Mouse (Mus musculus): ENCODE results near the gene Wfs1. TPM values are rescaled to one million over a fixed set of nuclear protein-coding genes. Genes with fewer than 3 reads are reported as not detected.

Gene Wfs1
- 5.3 and 6.5 TPM in 2 replicates for polyA plus RNA-seq (2015; fragmentation: Nextera tagmentation; extraction: Ambion mirVana)

DNA sequence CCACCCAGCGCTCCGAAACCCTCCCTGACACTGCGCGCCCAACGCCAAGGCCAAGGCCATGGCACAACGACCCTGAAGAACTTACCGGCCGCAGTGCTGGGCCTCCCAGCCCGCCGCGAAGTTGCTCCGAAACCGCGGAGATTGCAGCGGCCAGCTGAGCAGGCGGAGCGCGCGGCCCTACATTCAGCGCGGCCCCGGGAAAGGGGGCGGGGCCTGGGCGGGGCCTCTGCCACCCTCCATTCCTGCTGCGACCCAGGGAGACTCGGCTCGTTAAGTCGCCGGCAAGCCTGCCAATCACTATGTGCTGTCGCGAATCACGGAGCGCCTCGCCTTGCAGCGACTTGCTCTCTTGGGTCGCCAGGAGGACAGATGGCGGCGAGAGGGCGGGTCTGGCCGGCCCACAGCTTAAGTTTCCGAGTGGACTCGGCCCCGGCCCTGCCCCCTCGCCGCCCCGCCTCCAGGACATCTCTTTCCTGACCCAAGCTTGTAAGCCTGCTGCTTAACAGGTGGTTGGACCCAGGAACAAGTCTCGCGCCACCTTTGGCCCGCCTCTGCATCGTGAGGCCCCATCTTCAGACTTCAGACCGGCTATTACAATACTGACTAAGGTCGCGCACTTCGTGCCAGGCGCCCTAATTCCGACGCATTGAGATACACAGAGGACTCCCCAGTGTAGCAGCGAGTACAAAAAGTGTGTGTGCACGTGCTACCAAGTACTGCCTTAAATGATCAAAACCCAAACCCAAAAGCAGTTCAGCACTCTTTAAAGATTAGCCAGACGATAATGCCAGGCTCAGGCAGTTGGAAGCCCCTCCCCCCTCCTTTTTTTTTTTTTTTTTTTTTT, at the start of gene Wfs1:
Gene Wfs1 (minus strand): TSS at position 425 of the 844 bp plus-strand sequence.
- peak; percentile 98 for ATAC-seq
- no peaks in the 10 kb centered on the region for H3K36me3 ChIP-seq (ENCODE audit: poor library complexity, severe bottlenecking)
- WGBS, result under 1% methylated on average over 53 of the region's 60 CpGs
- peak within 1 kb of the TSS; percentile 84 for H3K4me2 ChIP-seq
- no peaks in the 10 kb centered on the region; the same call in 1 of the 2 replicates for H3K9me3 ChIP-seq (replicated peaks)
- H3K27ac ChIP-seq, result no peak within 1 kb of the TSS
- peak within 1 kb of the TSS; percentile 51 for H3K4me3 ChIP-seq
- H3K27me3 ChIP-seq, result no peaks in the 10 kb centered on the region
- peaks cover 22% of the 10 kb centered on the region for H3K4me1 ChIP-seq
- peak within 1 kb of the TSS; percentile 66 for H3K9ac ChIP-seq

DNA sequence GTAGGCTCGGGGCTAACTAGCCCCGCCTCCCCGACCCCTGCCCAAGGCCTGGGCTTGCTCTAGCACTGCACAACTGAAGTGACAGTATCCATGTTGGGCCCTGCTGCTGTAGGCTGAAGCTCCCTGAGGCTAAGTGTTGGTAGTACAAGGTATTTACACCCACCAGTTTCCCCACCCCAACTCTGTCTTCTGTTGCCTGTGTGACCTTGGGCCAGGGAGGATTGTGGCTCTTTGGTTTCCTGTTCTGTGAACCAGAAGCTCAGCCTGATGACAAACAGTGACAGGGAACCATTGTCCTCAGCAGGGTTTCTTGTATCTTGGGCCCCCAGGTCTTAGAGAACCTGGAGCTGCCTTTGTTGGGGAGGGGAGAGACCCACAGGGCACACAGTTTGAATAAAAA, 47.9 kb upstream of the Wfs1 start:
- Histone ChIP-seq H3K36me3 (ENCODE audit: poor library complexity, severe bottlenecking) (no peaks in the 10 kb centered on the region), H3K4me3 (no peak overlapping the region), H3K4me2 (no peak overlapping the region), H3K9me3 (replicated peaks) (no peaks in the 10 kb centered on the region), H3K4me1 (0 out of 2 replicates have a peak, but pooled peaks cover 4% of the 10 kb centered on the region), H3K27ac (no peak overlapping the region), H3K9ac (no peak overlapping the region), H3K27me3 (peaks cover 12% of the 10 kb centered on the region; the same call in 1 of the 2 replicates)
- 85% methylated on average over 3 of the region's 3 CpGs for WGBS
- ATAC-seq, result no peak

DNA sequence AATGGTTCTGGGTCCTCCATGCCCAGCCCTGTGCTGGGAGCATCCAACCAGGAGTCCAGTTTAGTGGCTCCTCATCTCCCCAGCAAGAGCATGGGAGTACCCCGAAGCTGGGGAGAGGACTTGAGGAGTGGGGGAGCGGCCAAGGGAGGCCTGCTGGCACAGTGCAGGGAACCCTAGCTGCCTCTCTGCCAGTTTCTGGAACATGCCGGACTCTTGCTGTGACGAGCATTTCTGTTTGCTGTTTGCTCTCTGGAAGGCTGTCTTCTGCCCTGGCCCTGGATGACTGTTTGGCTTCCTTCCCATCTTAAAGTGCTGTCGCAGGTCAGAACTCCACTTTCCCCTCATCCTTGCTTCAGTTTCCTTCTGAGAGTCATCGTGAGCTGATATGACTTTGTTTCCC, 46.9 kb upstream of the Wfs1 start:
- no peak overlapping the region for H3K4me2 ChIP-seq
- H3K4me1 ChIP-seq, result no peaks in the 10 kb centered on the region
- no peak overlapping the region for H3K4me3 ChIP-seq
- no peak overlapping the region for H3K9ac ChIP-seq
- 83% methylated on average over 6 of the region's 6 CpGs for WGBS
- ATAC-seq, result no peak
- H3K9me3 ChIP-seq (replicated peaks), result no peaks in the 10 kb centered on the region
- no peak overlapping the region for H3K27ac ChIP-seq
- H3K27me3 ChIP-seq, result peaks cover 22% of the 10 kb centered on the region
- H3K36me3 ChIP-seq (ENCODE audit: poor library complexity, severe bottlenecking), result no peaks in the 10 kb centered on the region

DNA sequence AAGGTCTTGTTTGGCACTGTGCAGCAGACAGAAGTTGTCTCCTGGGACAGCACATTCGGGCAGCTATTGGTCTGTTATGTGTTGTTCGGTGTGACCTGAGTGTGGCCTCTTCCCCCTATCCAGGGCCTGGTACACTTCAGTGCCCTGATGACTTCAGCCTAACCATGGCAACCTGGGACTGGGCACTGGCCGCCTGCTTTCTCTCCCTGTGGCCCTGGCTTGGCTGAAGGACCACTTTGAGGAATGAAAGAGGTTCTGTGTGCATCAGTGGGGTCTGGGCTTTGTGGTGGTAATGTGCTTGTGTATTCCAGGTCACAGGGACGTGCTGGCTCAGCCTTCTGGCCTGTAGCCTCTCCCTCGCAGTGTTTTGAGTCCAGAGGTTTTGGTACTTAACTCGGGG, 46.2 kb upstream of the Wfs1 start:
- H3K4me2 ChIP-seq, result no peak overlapping the region
- H3K36me3 ChIP-seq (ENCODE audit: poor library complexity, severe bottlenecking), result no peaks in the 10 kb centered on the region
- H3K4me3 ChIP-seq, result no peak overlapping the region
- ATAC-seq, result no peak
- no peak overlapping the region for H3K27ac ChIP-seq
- no peaks in the 10 kb centered on the region for H3K4me1 ChIP-seq
- peaks cover 29% of the 10 kb centered on the region for H3K27me3 ChIP-seq
- H3K9ac ChIP-seq, result no peak overlapping the region
- 70% methylated on average over 6 of the region's 6 CpGs for WGBS
- H3K9me3 ChIP-seq (replicated peaks), result no peaks in the 10 kb centered on the region

DNA sequence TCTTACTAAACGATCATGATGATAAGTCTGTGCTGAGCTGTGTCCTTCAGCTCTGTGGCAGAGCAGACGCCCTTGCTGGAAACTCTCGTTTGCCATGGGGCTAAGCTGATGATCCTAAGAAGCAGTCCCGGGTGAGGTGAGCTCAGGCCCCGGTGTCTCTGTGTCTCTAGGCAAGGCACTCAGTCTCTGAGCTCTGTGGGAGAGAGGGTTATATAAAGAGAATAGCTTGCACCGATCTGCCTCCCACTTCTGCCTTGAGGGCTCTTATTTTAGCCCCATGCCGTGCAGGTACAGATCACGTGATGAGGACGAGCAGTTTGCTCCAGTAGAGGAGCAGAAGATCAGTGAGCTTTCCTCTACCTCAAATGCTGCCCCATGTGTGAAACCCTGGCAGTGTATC, 41.7 kb upstream of the Wfs1 start:
- Histone ChIP-seq H3K27ac (no peak overlapping the region), H3K9me3 (replicated peaks) (no peaks in the 10 kb centered on the region), H3K4me2 (no peak overlapping the region), H3K4me3 (no peak overlapping the region), H3K9ac (no peak overlapping the region), H3K27me3 (peaks cover 58% of the 10 kb centered on the region), H3K4me1 (peaks cover 10% of the 10 kb centered on the region), H3K36me3 (ENCODE audit: poor library complexity, severe bottlenecking) (no peaks in the 10 kb centered on the region)
- 55% methylated on average over 9 of the region's 9 CpGs for WGBS
- ATAC-seq, result no peak

DNA sequence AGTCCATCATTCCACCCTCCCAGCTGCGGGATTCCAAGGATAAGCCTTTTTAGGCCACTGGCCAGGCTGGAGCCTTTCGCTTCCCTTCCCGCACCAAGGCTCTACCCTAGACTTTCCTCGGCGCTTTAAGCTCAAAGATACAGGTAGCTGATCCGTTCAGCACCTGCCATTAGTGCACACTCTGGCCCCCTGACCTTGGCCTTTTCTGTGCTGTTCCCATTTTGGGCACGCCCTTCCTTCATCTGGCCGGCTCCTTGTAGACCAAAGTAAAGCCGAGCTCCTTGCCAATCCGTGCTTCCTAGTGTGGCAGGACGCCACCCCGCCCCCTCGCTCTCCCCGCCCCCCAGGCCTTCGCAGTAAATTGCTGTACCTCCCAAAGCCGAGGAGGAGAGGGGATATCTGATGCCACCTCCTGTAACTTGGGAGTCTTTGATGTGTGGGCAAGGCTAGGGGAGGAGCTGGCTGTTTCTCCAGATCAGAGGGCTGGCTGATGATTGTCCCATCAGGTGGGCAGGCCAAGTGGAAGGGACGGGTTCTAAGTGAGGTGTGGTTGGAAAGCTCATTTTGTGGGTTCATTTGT, 40.4 kb upstream of the Wfs1 start:
- H3K4me2 ChIP-seq, result peak overlapping the region; percentile 97
- peak overlapping the region; percentile 71 for H3K9ac ChIP-seq
- H3K4me1 ChIP-seq, result peaks cover 10% of the 10 kb centered on the region
- peaks cover 65% of the 10 kb centered on the region for H3K27me3 ChIP-seq
- H3K4me3 ChIP-seq, result peak overlapping the region; percentile 71
- no peaks in the 10 kb centered on the region for H3K9me3 ChIP-seq (replicated peaks)
- no peak overlapping the region for H3K27ac ChIP-seq
- no peaks in the 10 kb centered on the region for H3K36me3 ChIP-seq (ENCODE audit: poor library complexity, severe bottlenecking)
- 1% methylated on average over 17 of the region's 17 CpGs for WGBS
- ATAC-seq, result 0 out of 2 replicates have a peak, but pooled peaks have one; percentile 1

DNA sequence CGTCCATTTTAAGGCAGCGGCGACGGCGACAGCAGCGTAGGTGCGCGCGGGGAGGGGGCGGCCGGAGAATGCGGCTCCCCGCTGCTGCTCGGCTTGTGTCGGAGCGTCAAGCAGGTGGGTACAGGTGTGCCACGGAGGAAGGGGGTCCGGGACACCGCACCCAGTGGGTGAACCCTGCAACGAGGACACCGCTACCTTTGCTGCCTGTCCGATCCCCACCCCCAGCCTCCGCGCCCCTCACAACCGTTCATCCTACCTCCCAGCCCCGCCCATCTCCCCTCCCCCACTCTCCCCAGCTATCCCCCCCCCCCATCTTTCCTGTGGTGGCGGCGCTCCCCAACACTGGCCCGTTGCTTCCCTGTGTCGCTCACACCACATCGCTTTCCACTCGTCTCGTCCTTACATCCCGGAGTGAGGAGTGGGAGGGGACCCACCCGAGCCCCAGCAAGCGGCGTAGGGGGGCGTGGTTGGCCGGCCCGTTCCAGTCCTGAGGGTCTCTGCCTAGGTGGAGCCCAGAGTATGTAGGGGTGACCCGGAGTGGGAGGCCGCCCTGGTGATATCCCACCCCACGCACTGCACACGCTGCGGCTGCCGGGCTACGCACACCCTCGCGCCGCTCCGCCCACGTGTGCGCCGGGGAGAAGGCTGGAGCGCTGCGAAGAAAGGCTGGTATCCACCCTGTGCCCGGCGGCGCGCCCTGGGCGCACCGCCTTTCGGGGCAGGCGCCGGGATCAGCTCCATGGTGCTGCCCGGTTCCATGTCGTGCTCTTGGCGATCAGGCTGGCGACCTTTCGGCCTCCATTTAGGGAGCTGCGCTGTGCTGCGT, 39.7 kb upstream of the Wfs1 start:
- H3K4me1 ChIP-seq, result peaks cover 10% of the 10 kb centered on the region
- peak overlapping the region; percentile 71 for H3K4me3 ChIP-seq
- H3K27ac ChIP-seq, result no peak overlapping the region; the same call in 1 of the 2 replicates
- no peaks in the 10 kb centered on the region for H3K9me3 ChIP-seq (replicated peaks)
- H3K9ac ChIP-seq, result peak overlapping the region; percentile 71
- H3K4me2 ChIP-seq, result peak overlapping the region; percentile 97
- peaks cover 73% of the 10 kb centered on the region for H3K27me3 ChIP-seq
- H3K36me3 ChIP-seq (ENCODE audit: poor library complexity, severe bottlenecking), result no peaks in the 10 kb centered on the region
- peak; percentile 79 for ATAC-seq
- under 1% methylated on average over 68 of the region's 72 CpGs for WGBS

DNA sequence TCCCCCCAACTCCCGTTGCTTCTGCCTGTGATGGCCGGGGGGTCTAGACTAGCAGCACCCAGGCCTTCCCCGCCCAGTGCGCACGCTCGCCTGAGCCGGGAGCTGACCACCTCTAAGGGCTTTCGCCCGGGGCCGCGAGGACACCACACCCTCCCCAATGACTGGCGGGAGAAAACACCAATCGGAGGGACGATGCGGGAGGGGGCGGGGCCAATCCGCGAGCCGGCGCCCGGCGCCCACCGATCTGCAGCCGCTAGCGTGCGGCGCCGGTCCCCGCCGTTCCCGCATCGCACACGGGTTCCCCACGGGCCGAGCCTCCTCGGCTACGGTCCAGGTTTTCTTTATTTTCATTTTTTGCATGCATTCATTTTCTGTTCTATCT, 39.1 kb upstream of the Wfs1 start:
- Histone ChIP-seq H3K27ac (no peak overlapping the region), H3K4me2 (peak overlapping the region; percentile 97), H3K9ac (peak overlapping the region; percentile 71), H3K36me3 (ENCODE audit: poor library complexity, severe bottlenecking) (no peaks in the 10 kb centered on the region), H3K4me1 (peaks cover 10% of the 10 kb centered on the region), H3K9me3 (replicated peaks) (no peaks in the 10 kb centered on the region), H3K4me3 (peak overlapping the region; percentile 71), H3K27me3 (peaks cover 78% of the 10 kb centered on the region)
- WGBS, result under 1% methylated on average over 37 of the region's 37 CpGs
- ATAC-seq, result peak; percentile 92

DNA sequence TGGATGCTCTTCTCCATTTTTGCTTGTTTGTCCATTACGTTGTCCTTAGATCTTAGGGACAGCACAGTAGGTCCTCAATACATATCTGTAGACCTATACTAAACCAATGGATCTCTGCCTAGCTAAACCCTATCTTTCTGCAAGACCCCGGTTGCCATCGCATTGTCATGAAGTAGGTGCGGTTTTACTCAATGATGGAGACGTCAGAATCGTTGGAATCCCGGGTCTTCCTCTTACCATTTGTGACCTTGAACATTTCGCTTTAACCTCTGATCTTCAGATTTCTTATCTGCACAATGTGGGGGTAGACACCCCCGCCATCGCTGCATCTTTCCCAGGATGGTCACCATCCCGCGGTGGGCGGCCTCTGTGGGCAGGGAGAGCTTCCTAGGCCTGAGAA, 38.7 kb upstream of the Wfs1 start:
- WGBS, result 14% methylated on average over 13 of the region's 13 CpGs
- H3K27me3 ChIP-seq, result peaks cover 78% of the 10 kb centered on the region
- H3K4me2 ChIP-seq, result peak overlapping the region; percentile 97
- no peaks in the 10 kb centered on the region for H3K36me3 ChIP-seq (ENCODE audit: poor library complexity, severe bottlenecking)
- H3K9me3 ChIP-seq (replicated peaks), result no peaks in the 10 kb centered on the region
- peak overlapping the region; percentile 71 for H3K4me3 ChIP-seq
- peaks cover 10% of the 10 kb centered on the region for H3K4me1 ChIP-seq
- ATAC-seq, result 0 out of 2 replicates have a peak, but pooled peaks have one; percentile 17
- peak overlapping the region; percentile 71 for H3K9ac ChIP-seq
- H3K27ac ChIP-seq, result no peak overlapping the region

DNA sequence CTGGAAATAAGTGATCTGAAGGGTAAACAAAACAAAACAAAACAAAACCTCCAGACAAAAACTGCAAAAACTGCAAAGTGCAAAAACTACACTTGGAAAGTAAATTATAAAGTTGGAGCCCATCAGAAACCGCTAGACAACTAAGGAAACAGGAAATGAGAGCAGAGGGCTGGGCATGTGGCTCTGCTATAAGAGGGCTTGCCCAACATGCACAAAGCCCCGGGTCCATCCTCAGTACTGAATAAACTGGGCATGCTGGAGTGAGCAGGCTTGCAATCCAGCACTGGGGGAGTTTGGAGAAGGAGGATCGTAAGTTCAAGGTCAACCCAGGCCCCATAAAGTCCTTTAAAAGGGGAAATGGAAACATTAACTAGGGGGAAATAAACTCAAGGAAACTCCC, 28.2 kb upstream of the Wfs1 start:
- H3K9ac ChIP-seq, result no peak overlapping the region
- no peak overlapping the region for H3K27ac ChIP-seq
- no peak for ATAC-seq
- H3K4me1 ChIP-seq, result peaks cover 5% of the 10 kb centered on the region; the same call in 1 of the 2 replicates
- H3K36me3 ChIP-seq (ENCODE audit: poor library complexity, severe bottlenecking), result no peaks in the 10 kb centered on the region
- no peaks in the 10 kb centered on the region for H3K9me3 ChIP-seq (replicated peaks)
- H3K4me3 ChIP-seq, result no peak overlapping the region
- H3K4me2 ChIP-seq, result no peak overlapping the region
- H3K27me3 ChIP-seq, result peaks cover 34% of the 10 kb centered on the region
- WGBS, result 80% methylated on average over 3 of the region's 3 CpGs

DNA sequence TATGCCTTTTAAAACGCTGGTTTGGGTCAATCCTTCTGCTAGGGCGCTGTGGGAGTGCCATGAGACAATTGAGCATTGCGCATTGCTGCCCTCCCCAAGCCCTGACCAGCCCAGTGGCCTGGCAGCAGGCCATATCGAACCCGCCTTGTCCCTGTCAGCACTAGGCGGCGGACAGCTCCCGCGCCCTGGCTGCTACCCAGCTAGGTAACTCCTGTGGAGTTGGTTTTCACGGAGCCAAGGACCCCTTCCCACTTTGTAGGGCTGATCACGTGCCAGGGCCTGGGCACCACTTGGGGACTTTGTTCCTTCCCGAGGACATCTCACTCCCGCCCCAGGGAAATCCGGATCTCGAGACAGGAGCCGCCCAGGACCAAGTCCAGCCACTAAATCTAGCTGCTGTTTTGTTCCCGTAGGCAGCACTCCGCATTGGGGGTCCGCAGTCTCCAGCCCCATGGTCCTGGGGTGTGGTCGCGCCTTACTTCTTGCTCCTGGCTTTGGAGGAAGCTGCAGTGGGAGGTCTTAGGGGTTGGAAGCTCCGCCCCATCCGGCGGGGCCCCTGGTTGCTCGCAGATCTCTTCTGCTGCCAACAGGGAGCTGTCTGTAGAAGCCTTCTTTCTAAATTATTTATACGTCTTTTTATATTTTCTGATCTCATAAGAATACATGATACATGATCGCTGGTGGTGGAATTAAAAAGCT, 26.8 kb upstream of the Wfs1 start:
- H3K4me2 ChIP-seq, result peak overlapping the region; percentile 43
- H3K4me1 ChIP-seq, result peaks cover 5% of the 10 kb centered on the region; the same call in 1 of the 2 replicates
- 5% methylated on average over 27 of the region's 27 CpGs for WGBS
- no peak overlapping the region for H3K9ac ChIP-seq
- peaks cover 34% of the 10 kb centered on the region for H3K27me3 ChIP-seq
- no peaks in the 10 kb centered on the region for H3K36me3 ChIP-seq (ENCODE audit: poor library complexity, severe bottlenecking)
- no peak for ATAC-seq
- H3K9me3 ChIP-seq (replicated peaks), result no peaks in the 10 kb centered on the region
- H3K4me3 ChIP-seq, result peak overlapping the region; percentile 10
- no peak overlapping the region for H3K27ac ChIP-seq
